Mouse (Mus musculus) fat pad, adult 2 months (tissue): ENCODE results near the gene Pik3r4.

ENCODE experiments used
- DNase-seq: peaks from one replicate; pipeline ENCODE4 v3.0.0-alpha.2; 2011; ENCODE audit warnings: low read depth, low spot score; ENCODE audit errors: extremely low read depth

Gene Pik3r4

DNA sequence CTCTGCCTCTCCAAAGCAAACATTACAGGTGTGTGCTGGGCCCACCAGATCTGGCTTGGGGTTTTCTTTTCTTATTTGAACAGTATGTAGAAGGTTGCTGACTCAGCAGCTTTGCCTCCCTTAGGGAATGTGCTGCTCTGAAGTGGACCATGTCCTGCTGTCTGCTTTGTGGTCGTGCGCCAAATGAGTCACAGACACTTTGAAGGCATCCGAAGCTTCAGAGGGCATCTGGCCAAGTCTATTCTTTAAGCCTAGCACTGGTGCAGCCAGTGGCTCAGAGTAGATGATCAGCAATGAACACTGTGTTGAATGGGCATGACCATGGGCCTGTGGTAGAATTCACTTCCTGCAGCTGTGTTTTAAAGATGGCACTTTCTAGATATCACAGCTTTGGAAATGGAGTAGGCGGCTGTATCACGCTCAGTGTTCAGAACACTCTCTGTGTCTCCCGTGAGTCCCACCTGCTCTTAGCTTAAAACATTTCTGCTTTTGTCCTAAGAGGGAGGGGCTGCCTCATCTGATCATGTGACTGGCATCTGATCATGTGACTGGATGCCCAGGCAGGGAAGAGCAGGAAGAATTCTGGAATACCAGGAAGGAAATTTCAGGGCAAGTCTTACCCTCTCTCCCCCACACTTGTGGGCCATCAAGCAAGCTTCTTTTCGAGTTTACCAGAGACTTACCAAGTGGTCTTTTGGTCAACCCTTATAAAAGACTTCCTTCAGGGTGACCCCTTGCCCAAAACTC lies 54.2 kb downstream of the Pik3r4 start:
- DNase-seq = no peak

DNA sequence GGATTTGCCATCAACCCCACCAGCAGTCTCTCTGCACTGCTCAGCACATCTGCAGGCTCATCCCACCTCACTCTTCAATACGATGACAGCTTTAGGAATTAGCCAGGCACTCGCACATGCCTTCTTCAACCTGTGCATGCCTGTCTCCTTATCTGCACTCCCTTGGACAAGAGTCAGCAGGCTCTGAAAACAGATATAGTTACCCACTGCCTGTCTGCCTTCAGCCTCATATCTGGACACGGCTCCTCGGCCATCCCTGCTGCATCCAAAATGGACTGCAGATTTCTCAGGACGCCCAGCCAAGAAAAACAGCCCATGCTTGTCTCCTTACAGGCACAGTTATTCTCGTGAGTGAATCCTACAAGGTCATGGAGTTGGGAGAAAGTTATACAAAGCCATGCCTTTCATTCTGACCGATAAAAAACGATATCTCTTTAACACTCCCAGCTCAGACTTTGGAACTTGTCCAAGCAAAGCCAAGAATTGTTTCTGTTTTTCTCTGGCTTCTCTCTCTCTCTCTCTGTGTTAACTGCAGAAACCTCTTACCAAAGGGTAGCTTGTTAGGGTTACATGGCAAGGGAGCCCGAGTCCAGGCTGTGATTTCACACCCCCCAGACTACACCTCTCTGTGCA lies 55.1 kb downstream of the Pik3r4 start:
- no peak for DNase-seq

DNA sequence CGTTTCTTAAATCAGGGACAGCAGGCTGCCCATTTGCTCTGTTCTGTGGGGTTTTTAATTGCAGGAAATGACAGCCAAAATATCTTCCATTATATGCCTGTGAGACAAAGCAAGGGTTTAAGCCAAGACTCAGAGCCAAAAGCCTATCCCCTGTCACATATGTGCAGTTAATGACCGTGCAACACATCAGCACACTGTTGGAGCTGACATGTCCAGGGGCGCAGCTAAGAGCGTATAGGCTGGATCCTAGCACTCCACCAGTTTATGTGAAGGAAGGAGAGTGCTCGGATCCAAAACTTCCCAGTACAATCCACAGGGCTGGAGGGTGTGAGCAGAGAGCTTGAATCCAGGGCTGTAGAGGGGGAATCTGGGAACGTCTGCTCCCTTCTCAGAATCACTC lies 57.9 kb downstream of the Pik3r4 start:
- DNase-seq = no peak

DNA sequence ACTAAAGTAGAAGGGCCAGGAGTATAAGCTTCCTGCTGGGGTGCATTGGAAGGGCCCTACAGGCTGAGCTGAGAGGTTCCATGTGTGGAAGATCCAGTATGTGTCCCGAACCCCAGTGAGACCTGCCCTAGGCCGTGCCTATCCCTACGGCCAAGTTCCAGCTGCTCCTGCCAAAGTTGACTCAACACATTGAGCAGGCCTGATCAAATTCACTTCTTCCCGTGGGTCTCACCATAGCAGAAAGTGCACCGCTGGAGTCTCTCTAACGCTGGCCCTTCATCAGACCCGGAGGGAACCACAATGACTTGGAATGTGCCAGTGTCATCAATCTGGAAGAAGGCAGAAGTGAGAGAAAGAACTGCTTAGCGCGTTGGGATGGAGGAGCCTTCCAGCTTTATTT lies 59.2 kb downstream of the Pik3r4 start:
- no peak for DNase-seq

DNA sequence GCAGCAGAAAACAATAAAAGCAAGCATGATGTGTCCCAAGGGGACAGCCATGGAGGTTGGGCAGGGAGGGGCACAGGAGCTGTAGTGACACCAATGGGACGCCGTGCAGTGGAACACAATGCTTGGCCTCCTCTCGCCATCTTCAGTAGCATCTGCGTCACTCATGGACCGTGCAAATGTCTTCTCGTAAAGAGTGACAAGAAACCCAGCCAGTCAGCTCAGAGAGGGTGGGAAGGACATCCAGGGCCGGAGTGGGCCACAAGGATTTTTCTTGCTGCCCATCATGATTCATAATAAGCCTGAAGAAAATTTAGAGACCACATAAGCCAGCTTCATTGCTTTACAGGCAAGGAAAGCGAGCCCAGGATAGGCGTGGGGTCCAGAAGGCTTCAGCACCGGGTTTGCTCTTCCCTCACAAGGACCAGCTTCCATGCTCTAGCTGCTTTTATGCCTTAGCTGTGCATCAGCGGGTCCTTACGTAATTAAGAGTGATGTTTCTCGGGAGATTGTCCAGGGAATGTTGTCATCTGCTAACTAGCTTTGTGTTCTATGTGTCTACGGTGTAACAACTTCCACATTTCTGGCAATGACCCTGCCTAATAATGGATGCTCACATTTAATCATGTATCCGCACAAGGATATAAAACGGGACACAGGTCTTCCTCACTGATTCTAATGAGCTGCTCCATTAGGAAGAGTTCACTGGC lies 61.6 kb downstream of the Pik3r4 start:
- no peak for DNase-seq

DNA sequence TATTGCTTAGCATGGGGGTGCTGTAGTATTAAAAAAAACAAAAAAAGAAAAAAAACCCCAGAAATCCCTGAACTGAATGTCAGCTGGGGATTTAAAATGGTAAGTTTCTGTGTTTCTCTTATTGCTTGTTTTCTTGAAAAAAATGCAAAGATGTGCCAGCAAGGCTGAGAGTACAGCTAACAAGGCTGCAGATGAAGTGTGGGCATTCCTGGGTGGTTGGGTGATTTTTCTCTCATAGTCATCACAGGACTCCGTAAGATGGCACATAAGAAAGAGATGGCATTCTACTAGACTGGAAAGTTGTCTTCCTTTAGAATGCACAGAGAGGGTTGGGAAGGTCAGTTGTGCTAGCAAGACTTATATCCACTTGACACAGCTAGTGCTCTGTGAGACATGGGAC lies 62.2 kb downstream of the Pik3r4 start:
- no peak for DNase-seq

DNA sequence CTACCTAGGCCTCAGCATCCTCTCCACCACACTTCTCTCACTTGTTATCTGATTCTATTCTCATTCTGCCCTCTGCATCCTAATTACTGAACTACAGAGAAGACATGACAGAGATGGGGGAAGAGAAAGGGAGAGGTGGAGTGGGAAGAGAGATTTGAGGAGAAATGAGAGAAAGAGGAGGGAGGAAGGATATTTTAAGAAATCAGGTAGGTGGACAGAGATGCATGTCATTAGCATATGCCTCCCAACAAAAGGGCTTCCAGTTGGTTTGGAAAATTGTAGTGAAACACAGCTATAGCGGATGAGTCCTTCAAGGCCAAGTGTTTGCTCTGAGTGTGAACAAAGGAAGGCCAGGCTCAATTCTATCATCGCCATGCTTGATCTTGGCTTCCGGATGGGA lies 69.3 kb downstream of the Pik3r4 start:
- DNase-seq = no peak

DNA sequence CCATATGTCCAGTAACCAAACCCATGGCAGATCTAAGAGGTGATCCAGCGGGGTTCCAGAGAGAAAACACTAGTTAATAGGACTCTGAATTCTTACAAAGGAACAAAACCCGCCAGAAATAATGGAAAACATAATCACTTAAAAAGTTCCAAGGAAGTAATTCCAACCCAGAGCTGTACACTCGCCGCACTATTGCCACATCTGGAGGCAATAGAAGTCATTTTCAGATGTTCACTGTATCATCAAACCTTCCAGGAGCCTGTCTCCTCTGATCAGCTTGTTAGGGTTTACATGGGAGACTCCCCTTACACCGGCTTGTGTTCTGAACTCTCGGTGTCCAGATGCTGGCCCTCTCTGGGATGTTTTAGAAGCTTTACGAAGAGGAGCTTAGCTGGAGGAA lies 76.6 kb downstream of the Pik3r4 start:
- no peak for DNase-seq

DNA sequence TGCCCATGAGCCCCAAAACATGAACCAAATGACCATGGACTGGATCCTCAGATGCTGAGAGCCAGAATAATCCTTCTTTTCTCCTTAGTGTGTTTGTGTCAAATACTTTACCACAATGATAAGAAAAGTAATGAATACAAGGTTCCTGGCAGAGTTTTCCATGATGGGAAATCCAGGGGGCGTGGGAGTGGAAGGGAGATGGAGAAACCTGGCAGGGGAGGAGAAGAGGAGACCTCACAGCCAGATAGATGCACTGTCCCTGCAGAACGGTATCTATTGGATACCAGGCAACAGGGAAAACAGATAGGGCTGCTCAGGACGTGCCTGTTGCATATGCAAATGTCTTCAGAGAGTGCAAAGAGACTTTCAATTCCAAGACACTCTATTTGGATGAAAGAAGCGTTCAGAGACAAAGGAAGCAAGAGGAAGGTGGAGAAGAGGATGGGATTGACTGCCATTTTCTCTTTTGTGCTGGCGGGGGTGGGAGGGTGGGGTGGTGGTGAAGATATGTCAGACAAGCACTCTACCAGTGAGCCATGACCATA lies 77.1 kb downstream of the Pik3r4 start:
- DNase-seq = no peak

DNA sequence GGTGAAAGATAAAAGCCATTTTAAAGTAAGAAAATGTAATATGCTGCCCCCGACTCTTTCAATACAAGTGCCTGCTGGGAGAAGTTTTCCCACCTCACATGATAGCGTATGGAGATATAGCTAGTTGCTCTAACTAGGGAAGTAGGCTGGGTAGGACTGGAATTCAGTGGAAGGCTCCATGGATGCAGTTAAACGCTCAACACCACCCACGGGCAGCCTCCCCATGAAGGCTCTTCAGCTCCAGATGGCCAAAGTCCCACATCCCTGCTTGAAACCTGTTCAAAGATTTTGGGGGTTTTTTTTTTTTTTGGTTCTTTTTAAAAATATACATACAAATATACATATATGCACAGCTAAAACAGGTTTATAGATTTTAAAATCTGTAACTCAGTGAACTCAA lies 77.7 kb downstream of the Pik3r4 start:
- no peak for DNase-seq

DNA sequence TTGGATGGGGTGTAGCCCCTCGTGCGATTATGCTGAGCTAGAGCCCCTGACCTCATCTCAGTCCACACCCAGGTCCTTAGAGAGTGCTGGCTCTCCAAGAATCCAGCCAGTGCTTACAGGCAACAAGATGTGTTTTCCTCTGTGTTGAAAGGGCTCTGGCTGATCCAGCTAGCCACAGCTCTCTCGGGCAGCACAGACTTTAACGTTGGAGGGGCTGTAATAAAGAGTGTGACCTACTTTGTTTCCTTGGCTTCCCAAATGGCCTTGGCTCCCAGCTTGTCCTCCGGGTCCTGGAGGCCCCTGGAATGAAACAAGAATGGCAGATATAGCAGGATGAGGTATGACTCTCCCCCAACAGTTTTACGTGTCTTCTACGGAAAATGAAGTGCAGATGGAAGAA lies 89.2 kb downstream of the Pik3r4 start:
- DNase-seq = no peak

DNA sequence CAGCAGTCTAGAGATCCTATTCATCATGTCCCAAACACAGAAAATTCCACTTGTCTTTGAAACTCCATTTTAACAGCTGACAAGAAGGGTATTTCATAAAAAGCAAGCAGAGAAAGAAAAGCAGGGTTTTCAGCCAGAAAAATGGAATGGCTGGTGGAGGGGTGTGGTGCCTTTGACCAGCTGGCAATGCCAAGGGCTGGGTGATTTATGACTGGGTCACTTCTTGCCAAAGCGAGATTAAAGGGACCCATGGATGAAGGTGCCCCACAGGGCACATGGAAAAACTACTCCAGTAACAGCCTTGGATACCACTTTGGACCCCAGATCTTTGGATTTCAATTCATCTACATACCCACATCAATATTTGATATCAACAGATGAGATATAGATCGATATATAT lies 91.9 kb downstream of the Pik3r4 start:
- DNase-seq = no peak

DNA sequence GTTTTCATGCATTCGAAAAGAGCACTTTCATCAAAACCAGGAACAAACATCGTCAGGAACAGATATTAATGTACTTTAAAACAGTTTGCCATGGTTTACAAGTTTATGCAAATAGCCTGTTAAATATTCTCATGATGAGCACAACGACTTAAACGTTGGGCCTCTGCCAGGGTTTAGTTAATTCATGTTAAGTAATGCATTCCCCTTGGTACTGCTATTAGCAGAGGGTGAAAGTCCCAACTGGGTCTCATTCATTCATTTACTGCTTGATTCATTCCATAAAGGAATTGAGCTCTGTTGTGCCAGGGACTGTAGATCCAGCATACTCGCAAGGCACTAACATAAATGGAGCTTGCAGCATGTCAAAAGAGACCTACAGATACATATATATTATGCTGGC lies 92.4 kb downstream of the Pik3r4 start:
- no peak for DNase-seq
